In the genomic region with DNA sequence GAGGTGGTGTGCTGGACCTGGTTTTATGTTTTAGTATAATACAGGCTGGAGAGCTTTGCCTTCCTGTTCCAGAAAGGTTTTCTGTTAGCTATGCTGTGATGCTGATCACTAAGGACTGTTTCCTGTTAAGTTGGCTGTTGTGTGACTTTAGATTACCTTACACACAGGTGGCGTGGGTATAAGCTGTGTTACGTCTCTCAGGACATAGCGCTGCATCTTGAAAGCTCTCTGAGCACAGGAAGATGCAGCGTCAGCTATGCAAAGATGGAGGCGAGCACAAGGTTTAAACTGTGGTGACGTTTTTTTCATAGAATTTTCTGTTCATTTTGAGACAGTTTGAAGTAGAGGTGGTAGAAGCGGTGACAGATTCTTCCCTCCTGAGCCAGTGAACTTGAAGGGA, we compare ENCODE assay signal across 27 mouse cellular contexts.
DNase-seq lines count a peak whose midpoint lies in the region; ATAC-seq and TF ChIP-seq lines count a peak whose summit lies in the region.
"Had no signal": no experiment of that assay in that cellular context is flagged by ENCODE, and none has a peak within 500 bp of the region (broad histone marks: within the 10 kb centered on the region; RNA-seq: fewer than 3 reads in every experiment).

No protein-coding gene starts in this region.

- TF ChIP-seq POLR2A in thymus, adult 2 months (IDR thresholded peaks at IDR 0.05; ENCODE audit: control insufficient read depth, extremely low read depth, insufficient read depth, low read length, poor library complexity), result no peak

- no peak overlapping the region for H3K27ac ChIP-seq in heart, embryonic 10.5 days
- H3K27ac ChIP-seq in left cerebral cortex, adult 2 months, result 0 out of 2 replicates have a peak overlapping the region, but pooled peaks have one; percentile 24
- H3K27ac ChIP-seq in thymus, adult 2 months (ENCODE audit: control insufficient read depth, insufficient read depth, low read length), result peak overlapping the region; percentile 70; the same call in 1 of the 2 replicates
- H3K27ac ChIP-seq: forebrain, embryonic 13.5 days; hindbrain, embryonic 10.5 days; limb, embryonic 13.5 days; lung, embryonic 15.5 days; midbrain, embryonic 12.5 days; neural tube, embryonic 12.5 days; stomach, embryonic 15.5 days had no signal

- no peaks in the 10 kb centered on the region for H3K9me3 ChIP-seq in heart, embryonic 10.5 days
- H3K9me3 ChIP-seq: forebrain, embryonic 13.5 days; G1E; heart, embryonic 12.5 days; hindbrain, embryonic 10.5 days; limb, embryonic 13.5 days; lung, embryonic 15.5 days; midbrain, embryonic 12.5 days; neural tube, embryonic 12.5 days; stomach, embryonic 15.5 days had no signal

- no peak for ATAC-seq in cerebellum, adult (ENCODE audit: insufficient number of reproducible peaks, low FRiP score, low TSS enrichment)
- ATAC-seq: forebrain, embryonic 13.5 days; intestine, postnatal 0 days had no signal

- H3K36me3 ChIP-seq in heart, embryonic 10.5 days, result no peaks in the 10 kb centered on the region
- no peaks in the 10 kb centered on the region for H3K36me3 ChIP-seq in thymus, adult 2 months (ENCODE audit: control insufficient read depth, insufficient read depth, low read length)
- H3K36me3 ChIP-seq: heart, embryonic 12.5 days; hindbrain, embryonic 10.5 days; limb, embryonic 13.5 days; lung, embryonic 15.5 days; midbrain, embryonic 12.5 days; neural tube, embryonic 12.5 days; stomach, embryonic 15.5 days had no signal

- peaks cover 16% of the 10 kb centered on the region for H3K4me1 ChIP-seq in heart, embryonic 10.5 days
- H3K4me1 ChIP-seq in thymus, adult 2 months (replicated peaks; ENCODE audit: control insufficient read depth, insufficient read depth, low read length), result peaks cover 30% of the 10 kb centered on the region

- H3K4me3 ChIP-seq in heart, embryonic 10.5 days, result no peak overlapping the region
- H3K4me3 ChIP-seq in left cerebral cortex, adult 2 months, result no peak overlapping the region
- H3K4me3 ChIP-seq in thymus, adult 2 months (ENCODE audit: control insufficient read depth, insufficient read depth, low read length), result no peak overlapping the region
- H3K4me3 ChIP-seq: forebrain, embryonic 13.5 days; heart, embryonic 12.5 days; hindbrain, embryonic 10.5 days; limb, embryonic 13.5 days; lung, embryonic 15.5 days; midbrain, embryonic 12.5 days; neural tube, embryonic 12.5 days; stomach, embryonic 15.5 days had no signal

- H3K27me3 ChIP-seq in heart, embryonic 10.5 days (ENCODE audit: insufficient read depth, poor library complexity, severe bottlenecking), result no peaks in the 10 kb centered on the region
- H3K27me3 ChIP-seq in thymus, adult 2 months (ENCODE audit: control insufficient read depth, insufficient read depth, low read length), result no peaks in the 10 kb centered on the region
- H3K27me3 ChIP-seq: forebrain, embryonic 13.5 days; heart, embryonic 12.5 days; limb, embryonic 13.5 days; lung, embryonic 15.5 days; neural tube, embryonic 12.5 days; stomach, embryonic 15.5 days had no signal

- peak; percentile 35 for DNase-seq in heart, embryonic 10.5 days (ENCODE audit: low spot score)
- no peak for DNase-seq in heart, adult 9 months (ENCODE audit: low spot score in 2 of 2)
- DNase-seq in left cerebral cortex, adult 2 months (ENCODE audit: extremely low spot score in 1 of 2, low spot score in 2 of 2), result no peak
- no peak for DNase-seq in left cerebral cortex, postnatal 36 days (ENCODE audit: low spot score in 2 of 2)
- DNase-seq in thymus, adult 2 months, result peak; percentile 26
- DNase-seq in thymus, postnatal 36 days, result no peak
- DNase-seq: adrenal gland, postnatal 10 days; cerebellum, adult 11 months; cerebellum, adult 9-10 months; cerebellum, postnatal 36 days; gastrocnemius, postnatal 10 days; heart, postnatal 10 days; kidney, adult 9 months; kidney, postnatal 10 days; retina, postnatal 1 day; right cerebral cortex, postnatal 25 days had no signal

- intact Hi-C loops in left cerebral cortex, adult 2 months (cut with DNase I), result no loop called here
- intact Hi-C loops in left cerebral cortex, postnatal 36 days (cut with DNase I), result no loop called here

- 88% methylated on average over 7 of the region's 7 CpGs for WGBS in heart, embryonic 10.5 days
- 57% methylated on average over 7 of the region's 7 CpGs for WGBS in thymus, adult 2 months

- TF ChIP-seq CTCF in left cerebral cortex, adult 2 months (IDR thresholded peaks at IDR 0.05), result no peak
- TF ChIP-seq CTCF in thymus, adult 2 months (IDR thresholded peaks at IDR 0.05; ENCODE audit: borderline replicate concordance, control insufficient read depth, extremely low read depth, insufficient read depth, low read length, poor library complexity), result no peak

Comparison
In these comparisons a context has a peak if more than half of its experiments do, and no peak if none do; other contexts are left out.
1. DNase-seq: peak in heart, embryonic 10.5 days (single experiment) and thymus, adult 2 months (single experiment); none in heart, adult 9 months (0 of 2), left cerebral cortex, adult 2 months (0 of 2), left cerebral cortex, postnatal 36 days (0 of 2) and thymus, postnatal 36 days (0 of 2).